Mouse (Mus musculus) common myeloid progenitor, adult 5-6 weeks (primary cell): ENCODE data around the gene Gmnn. TPM values are rescaled to one million over a fixed set of nuclear protein-coding genes. Genes with fewer than 3 reads are reported as not detected.
A peak's percentile ranks its signal among the peaks of the same experiment; 100 is the strongest.
"Not testable (repeated sequence)": the region's sequence is repeated elsewhere in the genome, so short reads cannot be mapped to it uniquely, and the experiment has no call there.

Experiments used
- ATAC-seq: replicated peaks from 2 replicates; pipeline ENCODE4 v1.8.0; 2016; ENCODE audit warnings: low read depth, mild to moderate bottlenecking, moderate TSS enrichment, inconsistent platforms; ENCODE audit not compliant: poor library complexity, severe bottlenecking
- total RNA-seq: library from RNA; stranded (forward); fragments of 200-1000, 187-1606 nt; gene quantifications from 2 replicates; pipeline ENCODE4 v1.2.3, GENCODE M21; 2017

The Gmnn gene
- total RNA-seq = 183 and 210 TPM in 2 replicates

DNA sequence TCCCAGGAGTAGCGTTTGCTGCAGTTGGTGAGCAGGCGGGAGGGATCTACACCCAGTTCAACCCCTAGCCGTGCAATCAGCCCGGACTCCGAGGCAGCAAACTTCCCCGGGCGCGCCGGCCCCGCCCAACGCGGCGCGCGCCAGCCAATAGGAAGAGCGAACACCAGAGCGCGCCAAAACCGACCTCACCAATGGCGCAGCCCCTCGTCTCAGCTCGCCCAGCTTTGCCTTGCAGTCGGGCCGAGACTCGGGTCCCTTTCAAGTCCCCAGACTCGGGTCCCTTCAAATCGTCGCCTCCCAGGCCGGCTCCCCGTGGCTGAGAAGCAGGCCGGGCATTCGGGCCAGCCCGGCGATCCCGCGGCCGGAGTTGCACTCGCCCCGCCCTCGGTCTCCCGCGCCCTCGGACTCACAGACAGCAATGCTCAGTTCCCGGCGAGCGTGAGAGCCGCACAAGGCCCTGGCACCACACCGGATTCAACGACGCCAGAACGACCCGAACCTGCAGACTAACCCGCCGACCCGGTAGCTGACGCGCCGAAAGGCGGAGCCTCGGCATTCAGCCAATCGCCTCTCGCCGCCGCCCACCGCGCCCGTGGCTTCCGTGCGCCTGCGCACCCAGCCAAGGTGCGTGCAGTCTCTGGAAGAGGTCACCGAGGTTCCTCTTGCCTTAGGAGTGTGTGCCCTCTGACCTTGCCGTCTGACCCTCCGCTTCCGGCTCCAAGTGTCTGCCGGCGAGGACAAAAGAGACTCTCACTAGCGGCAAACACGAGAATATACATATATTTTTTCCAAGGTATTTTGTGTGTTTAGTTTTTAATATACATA is at the start of gene Gmnn:
TSS of gene Gmnn (minus strand) at position 521 of the 825 bp plus-strand sequence.
- ATAC-seq = peak; percentile 93

DNA sequence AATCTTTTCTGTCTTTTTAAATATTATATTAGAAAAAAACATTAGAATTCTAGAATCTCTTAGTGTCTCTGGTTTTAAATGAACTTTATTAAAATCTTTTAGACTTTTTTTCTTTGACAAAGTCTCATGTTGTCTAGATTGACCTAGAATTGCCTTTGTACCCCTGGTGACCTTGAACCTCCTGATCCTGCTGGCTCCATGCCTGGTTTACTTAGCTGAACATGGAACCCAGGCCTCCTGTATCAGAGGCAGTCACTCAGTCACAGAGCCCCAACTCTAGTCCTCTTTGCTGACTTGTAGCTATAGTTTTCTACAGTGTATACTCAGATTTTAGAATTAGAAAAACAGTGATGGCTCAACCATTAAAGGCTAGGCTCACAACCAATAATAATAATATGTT is 44.4 kb upstream of the Gmnn start:
- no peak for ATAC-seq

DNA sequence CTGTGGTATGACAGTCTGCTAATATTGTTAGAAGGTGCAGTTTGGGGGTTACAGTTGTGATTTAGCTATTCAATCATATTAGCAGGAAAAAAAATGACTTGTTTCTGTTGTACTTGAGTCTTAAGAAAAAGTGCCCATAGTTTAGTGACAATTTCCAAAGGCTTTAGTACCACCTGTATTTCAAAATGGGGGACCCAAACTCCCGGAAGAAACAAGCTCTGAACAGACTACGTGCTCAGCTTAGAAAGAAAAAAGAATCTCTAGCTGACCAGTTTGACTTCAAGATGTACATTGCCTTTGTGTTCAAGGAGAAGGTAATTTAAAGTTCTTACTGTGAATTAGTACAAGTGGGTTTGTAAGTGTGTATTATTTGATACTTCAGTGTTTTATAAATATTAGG is 41.5 kb upstream of the Gmnn start:
- ATAC-seq = no peak

DNA sequence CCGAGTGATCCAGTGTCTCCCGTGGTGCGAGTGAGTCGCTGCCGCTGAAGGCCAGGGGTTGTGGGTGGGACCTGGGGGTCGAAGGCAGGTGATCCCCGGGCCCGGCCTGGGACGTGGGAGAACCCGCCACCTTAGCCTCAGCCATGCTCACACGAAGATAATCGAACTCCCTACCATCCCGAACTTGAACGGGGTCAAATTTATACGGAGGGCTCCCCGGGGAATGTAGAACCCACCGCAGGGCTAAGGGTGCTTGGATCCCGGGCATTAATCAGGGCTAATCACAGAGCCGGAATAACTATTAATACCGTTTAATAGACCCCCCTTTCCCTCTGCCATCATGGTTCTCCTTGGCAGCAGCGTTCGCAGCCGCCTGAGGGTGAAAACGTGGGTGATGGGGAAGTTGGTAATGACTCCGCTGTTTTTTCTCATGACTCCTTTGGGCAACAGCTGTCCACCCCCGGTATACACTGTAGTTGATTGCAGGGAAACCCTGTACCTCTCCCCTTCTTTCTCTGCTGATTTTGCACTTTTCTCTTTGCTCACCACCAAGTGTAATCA is 40.5 kb upstream of the Gmnn start:
- peak; percentile 57 for ATAC-seq

DNA sequence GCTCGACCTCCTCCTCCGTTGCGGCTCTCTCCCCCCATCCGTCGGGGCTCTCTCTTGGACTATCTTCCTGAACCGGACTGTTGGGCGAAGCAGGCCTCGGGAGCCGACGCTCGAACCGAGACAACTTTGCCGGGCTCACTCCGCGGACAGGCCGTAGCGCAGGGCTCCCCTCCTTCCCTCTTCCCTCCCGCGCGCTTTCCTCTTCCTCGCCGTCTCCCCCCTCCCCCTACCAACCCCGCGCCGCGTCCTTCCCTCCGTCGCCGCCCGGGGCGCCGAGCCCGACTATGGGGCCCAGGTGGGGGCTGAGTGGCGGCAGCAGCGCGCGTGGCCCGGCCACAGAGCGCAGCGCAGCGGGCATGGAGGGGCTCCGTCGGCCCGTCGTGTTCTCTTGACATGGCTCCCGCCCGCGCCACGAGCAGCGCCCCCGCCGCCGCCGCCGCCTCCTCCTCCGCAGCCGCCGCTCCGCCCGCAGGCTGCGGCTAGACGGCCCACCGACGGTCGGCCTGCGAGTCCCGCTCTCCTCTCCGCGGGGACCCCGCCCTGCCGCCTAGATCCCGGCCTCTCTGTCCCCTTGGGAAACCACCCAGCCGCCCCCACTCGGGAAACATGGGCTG is 39.7 kb upstream of the Gmnn start, which contains the start of gene BC005537:
TSS of gene BC005537 (plus strand) at position 350 of the 614 bp plus-strand sequence.
- ATAC-seq = no peak; the same call in none of the 2 replicates

DNA sequence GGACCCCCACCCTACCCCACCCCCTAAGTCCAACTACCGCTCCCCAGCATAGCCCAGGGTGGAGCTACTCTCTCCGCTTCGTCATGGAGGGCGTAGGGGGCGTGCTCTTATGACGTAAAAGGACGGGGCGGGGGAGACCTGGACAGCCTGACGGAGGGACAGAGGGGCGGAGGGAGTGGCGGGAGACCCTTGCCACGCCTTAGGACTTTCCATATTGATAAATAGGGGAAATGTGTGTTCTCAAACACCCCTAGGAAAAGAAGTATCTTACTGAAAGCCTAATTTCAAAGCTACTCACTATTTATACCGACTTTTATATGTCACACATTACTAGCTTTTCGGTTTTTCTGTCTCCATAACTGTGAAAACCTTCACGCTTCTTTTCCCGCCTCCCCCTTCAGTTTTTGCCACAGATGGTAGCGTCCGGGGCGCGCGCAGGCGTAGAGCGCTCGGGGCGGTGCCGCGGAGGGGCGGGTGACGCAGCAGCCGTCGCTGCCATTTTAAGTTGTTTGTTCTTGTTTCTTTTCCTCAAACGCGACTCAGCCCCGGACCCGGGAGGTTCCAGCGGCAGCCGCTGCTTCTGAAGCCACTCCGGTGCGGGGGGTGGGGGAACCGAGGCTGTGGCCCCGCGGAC is 39.1 kb upstream of the Gmnn start:
- ATAC-seq = peak; percentile 83

DNA sequence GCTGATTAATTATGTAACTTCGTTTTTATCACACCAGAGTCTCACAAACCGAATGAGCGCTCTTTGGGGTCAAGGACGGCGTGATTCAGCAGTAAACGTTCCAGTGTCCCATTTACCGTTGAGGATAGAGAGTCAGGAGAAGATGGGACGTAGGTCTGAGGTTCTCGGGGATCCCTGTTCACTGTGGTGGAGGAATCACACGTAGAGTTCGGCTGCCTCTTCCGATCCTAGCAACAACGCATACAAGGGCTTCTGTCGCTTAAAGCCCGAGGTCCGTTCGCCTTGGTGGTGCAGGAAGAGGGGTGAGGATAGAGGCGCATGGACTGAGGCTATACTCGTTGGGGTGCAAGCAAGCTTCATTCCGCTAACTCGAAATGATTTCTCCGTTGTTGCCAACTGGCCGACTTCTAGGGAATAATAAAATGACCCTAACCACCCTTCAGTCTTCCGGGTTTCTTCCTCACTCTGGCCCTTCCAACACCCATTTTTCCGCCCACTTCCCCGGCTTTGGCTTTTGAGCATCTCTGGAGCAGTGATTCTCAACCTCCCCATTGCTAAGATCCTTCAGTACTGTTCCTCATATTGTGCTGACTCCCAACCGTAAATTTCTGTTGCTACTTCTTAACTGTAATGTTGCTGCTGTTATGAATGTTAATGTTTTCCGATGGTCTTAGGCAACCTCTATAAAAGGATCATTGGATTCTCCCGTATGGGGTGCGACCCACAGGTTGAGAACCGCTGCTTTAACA is 38.4 kb upstream of the Gmnn start:
- peak; percentile 2 for ATAC-seq

DNA sequence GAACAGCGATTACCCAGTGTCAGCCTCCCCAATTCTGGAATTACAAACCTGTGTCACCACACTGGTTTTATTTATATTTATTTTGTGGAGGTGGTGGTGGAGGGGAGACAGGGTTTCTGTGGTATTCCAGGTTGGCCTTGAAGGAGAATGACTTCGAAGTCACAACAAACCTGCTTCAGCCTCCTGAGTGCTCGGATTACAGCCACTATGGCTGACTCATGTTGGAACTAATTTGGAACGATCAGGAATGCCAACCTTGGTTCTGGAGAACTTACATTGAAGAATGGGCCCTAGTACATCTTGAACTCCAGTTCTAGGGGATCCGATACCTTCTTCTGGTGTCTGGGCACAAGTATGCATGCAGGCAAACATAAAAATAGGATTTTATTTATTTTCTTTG is 37.7 kb upstream of the Gmnn start:
- ATAC-seq = no peak

DNA sequence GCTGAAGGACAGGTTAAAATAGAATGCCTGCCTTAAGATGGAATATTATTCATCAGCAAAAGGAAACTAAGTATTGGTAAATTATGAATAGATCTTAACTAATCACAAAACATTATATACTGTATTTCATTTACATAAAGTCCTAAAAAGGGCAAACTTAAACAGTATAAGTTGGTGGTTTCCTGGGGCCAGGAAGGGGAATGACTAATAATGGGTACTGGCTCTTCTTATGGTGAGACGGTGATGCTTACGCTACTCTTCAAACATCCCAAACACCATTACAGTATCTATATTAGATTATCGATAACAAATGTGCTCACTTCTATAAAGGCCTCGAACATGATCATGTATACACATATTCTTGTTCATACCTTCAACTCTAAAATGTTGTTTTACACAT is 37.0 kb upstream of the Gmnn start:
- ATAC-seq = no peak

DNA sequence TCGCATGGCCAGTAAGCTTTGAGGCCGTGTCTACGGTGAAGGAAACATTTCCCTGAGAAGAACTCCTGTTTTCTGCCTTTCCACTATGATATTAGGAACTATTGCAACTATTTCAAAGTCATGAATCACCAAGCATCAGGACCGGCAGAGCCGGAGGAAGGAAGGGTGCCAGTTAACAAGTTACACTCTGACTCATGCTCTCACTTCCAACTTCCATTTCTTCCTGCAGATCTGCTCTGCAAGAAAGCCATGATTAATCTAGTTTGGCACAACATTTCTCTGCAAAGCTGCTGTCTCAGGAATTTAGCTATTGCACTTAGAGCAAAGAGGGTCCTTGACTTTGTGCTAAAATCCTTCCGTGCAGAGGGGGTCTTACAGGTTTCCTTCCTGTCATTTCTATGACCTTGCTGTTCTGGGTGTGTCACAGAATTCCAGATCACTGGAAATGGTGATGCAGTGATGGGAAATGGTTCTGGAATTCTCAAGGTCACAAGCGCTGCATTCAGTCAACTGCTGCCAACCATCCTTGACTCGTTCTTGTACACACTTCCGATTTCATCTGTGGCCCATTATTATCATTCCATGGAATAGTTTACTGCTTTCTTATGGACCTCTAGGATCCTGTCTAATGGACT is 30.8 kb upstream of the Gmnn start:
- ATAC-seq = no peak

DNA sequence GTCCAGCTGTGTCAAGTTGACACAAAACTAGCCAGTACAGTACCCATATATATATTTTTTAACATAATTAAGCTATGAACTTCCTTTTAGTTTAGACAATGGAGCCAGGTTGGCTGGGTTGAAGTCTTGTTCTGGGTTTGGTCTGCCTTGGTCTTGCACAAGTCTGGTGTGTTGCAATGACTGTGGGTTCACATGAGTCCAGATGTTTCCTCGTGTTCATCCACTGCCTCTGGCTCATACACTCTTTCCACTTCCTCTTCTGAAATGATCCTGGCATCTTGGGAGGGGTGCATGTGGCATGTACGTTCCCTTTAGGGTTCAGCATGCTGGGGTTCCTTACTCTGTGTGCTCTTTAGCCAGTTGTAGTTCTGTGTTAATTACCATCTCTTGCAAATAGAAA is 29.6 kb upstream of the Gmnn start:
- ATAC-seq = peak; percentile 99

DNA sequence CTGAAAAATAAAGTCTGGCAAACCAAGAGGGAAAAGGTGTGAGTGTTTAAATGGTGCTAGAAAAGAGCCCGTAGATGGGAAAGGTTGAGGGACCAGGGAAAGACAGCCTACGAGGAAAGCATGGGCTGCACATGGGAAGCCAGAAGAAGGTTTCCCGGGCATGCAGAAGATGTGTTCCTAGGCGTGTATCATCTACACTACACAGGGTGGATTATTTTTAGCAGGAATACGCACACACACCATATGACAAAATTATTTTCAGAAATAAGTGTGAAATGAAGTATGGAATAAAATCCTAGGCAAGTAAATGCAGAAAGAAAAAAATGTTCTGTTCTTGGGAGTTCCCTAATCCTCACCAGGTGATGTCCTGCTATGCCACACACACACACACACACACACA is 25.8 kb upstream of the Gmnn start:
- ATAC-seq = no peak

DNA sequence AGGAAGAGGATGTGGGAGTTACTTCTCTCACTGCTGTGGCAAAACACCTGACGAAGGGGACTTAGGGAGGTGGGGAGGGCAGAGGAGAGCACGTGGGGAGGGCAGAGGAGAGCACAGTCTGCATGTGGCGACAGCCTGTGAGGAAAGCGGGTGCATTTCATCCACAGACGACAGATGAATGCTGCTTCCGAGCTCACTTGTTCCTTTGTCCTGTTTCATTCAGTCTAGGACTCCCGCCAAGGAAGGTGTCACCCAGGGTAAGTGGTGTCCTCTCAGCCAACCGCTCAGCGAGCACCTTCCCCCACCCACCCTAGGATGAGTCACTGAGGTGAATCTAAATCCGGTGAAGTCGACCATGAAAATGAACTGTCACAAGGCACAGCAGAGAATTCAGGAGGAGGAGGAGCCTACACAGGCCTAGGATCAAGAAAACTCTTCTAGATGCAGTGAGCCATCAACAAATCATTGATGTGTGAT is 24.3 kb upstream of the Gmnn start:
- ATAC-seq = peak; percentile 56; the same call in 1 of the 2 replicates

DNA sequence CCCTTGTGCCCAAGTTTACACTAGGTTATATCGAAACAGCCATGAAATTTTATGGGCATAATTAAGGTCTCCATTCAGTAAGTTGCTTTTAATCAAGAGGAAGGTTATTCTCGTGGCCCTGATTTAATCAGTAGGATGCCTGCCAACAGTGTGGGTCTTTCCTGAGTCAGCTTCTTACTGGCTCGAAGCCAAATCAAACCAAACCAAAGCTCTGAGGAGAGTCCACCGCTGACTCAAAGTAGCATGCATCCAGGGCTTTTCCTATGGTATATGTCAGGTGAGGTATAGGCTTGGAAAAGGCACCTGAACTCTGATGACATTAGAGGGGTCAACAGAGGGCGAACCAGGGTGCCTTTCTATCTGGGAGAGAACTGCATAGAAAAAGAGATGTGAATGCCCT is 20.2 kb upstream of the Gmnn start:
- no peak for ATAC-seq

DNA sequence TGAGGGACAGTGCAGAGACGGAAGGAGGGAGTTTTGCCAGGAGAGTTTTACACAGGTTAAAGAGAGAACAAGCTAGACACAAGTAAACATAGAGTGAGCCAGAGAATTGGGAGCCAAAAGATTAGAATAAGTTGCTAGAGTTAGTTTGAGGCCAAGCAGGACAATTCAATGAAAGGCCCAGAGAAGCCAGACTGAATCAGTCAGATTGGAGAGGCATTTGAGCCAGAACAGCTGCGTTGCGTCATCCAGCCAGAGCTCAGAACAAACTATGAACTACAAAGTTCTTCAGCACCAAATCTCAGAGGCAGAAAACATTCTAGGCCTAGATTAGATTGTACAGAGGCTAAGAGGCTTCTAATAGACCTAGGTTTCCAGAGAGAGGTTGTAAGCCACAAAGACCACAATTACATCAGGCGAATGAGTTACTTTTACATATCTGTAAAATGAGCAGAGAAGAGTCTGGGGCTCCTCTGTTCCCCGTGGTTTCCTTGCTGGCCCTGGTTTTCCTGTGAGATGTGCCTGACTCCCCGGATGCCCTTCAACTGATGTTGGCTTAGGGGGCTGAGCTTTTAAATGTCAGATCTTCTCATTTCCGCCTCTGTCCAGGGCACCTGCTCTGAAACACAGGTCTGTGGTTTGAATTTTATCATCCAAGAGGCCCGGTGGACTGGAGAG is 17.1 kb upstream of the Gmnn start:
- ATAC-seq = 0 out of 2 replicates have a peak, but pooled peaks have one; percentile 27

DNA sequence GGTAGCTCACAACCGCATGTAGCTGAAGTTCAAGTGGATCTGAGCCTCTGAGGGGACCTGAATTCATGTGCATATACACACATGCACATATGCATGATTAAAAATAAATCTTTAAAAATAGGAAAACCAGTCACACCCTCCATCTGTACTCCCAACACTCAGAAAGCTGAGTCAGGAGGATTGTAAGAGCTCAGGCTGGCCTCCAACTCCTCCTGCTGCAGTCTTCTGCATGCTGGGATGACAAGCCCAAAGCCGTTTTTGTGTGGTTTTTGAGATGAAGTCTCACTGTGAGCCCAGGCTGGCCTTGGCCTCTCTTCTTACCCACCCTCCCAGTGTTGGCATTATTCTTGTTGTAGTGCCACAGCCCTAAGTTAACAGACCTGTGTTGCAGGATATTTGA is 16.3 kb upstream of the Gmnn start:
- no peak for ATAC-seq

DNA sequence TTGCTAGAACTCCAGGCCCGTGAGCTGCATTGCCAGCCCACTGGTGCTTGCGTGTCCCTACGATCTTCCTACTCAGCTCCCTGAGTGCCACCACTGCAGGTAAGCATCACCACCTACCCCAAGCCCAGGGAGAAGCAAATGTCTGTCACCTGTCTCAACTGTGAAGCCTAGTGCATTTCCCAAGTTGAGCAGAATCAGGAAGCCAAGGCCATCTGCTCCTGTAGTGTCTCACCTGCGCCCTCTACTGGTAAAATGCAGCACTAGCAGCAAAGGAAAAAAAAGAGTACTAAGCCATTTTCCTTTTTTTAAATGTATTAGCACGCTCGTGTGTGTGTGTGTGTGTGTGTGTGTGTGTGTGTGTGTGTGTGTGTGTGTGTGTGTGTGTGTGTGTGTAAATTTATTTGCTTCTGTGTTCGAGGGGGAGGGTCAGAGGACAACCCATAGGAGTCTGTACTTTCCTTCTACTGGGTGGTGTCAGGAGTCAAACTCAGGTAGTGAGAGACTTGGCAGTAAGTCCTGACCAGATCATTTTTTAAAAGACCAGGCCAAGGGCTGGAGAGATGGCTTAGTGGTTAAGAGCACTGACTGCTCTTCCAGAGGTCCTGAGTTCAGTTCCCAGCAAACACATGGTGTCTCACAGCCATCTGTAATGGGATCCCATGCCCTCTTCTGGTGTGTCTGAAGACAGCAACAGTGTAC is 14.6 kb upstream of the Gmnn start:
- peak; percentile 89 for ATAC-seq

DNA sequence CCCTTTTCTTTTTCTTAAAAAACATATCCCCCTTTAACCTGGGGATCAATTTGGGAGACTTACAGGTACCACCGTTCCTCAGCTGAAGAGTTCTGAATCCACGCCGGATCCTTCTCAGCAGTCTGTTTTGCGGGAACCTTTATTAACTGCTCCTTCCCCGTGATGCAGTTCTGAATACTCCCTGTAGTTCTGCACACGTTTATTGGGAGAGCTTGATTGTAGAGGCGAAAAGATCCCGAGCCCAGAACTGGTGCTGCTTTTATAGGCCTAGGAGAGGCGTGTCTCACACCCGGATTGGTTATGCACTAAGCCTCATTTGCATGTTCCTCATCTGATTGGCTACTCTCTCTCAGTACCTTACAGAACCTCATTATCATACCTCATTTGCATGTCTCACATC is 9.8 kb upstream of the Gmnn start:
- ATAC-seq = not testable (repeated sequence)
